Mouse (Mus musculus): ENCODE data around the gene Mrgpra6.
A peak's percentile ranks its signal among the peaks of the same experiment; 100 is the strongest.

Gene Mrgpra6

GRCm38 (mm10) chr7:47204830-47205229 lies at the start of gene Mrgpra6:
Mrgpra6 (minus strand) TSS chr7:47204920.
- DNase-seq (ENCODE audit: low read depth, low spot score), result no peak

- no peak for DNase-seq (ENCODE audit: low read depth, low spot score)
Measured at GRCm38 (mm10) chr7:47252770-47253169, 48.0 kb upstream of the Mrgpra6 start, which contains the start of gene Mrgpra9. Mrgpra9 (minus strand) TSS chr7:47252848.

- no peak for DNase-seq (ENCODE audit: low read depth, low spot score)
Measured at GRCm38 (mm10) chr7:47244658-47245057, 39.9 kb upstream of the Mrgpra6 start.

- DNase-seq (ENCODE audit: low read depth, low spot score), result no peak
Measured at GRCm38 (mm10) chr7:47195271-47195670, 9.4 kb downstream of the Mrgpra6 start.

GRCm38 (mm10) chr7:47170814-47171213 lies 33.9 kb downstream of the Mrgpra6 start:
- DNase-seq (ENCODE audit: low read depth, low spot score), result no peak

GRCm38 (mm10) chr7:47165028-47165427 lies 39.7 kb downstream of the Mrgpra6 start:
- DNase-seq (ENCODE audit: low read depth, low spot score), result no peak

- DNase-seq (ENCODE audit: low read depth, low spot score), result no peak
Measured at GRCm38 (mm10) chr7:47163203-47163602, 41.5 kb downstream of the Mrgpra6 start.

GRCm38 (mm10) chr7:47158451-47158850 lies 46.3 kb downstream of the Mrgpra6 start:
- no peak for DNase-seq (ENCODE audit: low read depth, low spot score)

GRCm38 (mm10) chr7:47157743-47158142 lies 47.0 kb downstream of the Mrgpra6 start:
- DNase-seq (ENCODE audit: low read depth, low spot score), result peak; percentile 33

GRCm38 (mm10) chr7:47155849-47156248 lies 48.9 kb downstream of the Mrgpra6 start:
- DNase-seq (ENCODE audit: low read depth, low spot score), result no peak

- DNase-seq (ENCODE audit: low read depth, low spot score), result peak; percentile 18
Measured at GRCm38 (mm10) chr7:47155396-47155795, 49.3 kb downstream of the Mrgpra6 start.

- DNase-seq (ENCODE audit: low read depth, low spot score), result peak; percentile 57
Measured at GRCm38 (mm10) chr7:47150420-47151061, 54.2 kb downstream of the Mrgpra6 start.

- no peak for DNase-seq (ENCODE audit: low read depth, low spot score)
Measured at GRCm38 (mm10) chr7:47148298-47148697, 56.4 kb downstream of the Mrgpra6 start.

GRCm38 (mm10) chr7:47146034-47146812 lies 58.5 kb downstream of the Mrgpra6 start:
- peak; percentile 58 for DNase-seq (ENCODE audit: low read depth, low spot score)

GRCm38 (mm10) chr7:47144299-47144698 lies 60.4 kb downstream of the Mrgpra6 start:
- no peak for DNase-seq (ENCODE audit: low read depth, low spot score)

GRCm38 (mm10) chr7:47139823-47140325 lies 64.8 kb downstream of the Mrgpra6 start:
- no peak for DNase-seq (ENCODE audit: low read depth, low spot score)
